In genomic region chr10:19471349-19472040, GRCm38 (mm10) we compare ENCODE assay signal across 14 mouse cellular contexts.
DNase-seq lines count a peak whose midpoint lies in the region; ATAC-seq and TF ChIP-seq lines count a peak whose summit lies in the region.
"Had no signal": no experiment of that assay in that cellular context is flagged by ENCODE, and none has a peak within 500 bp of the region (broad histone marks: within the 10 kb centered on the region; RNA-seq: fewer than 3 reads in every experiment).

No protein-coding gene starts in this region.

- H3K9ac ChIP-seq in forebrain, embryonic 15.5 days (replicated peaks) = no peak overlapping the region
- H3K9ac ChIP-seq: embryonic facial prominence, embryonic 13.5 days; liver, embryonic 15.5 days had no signal

- no peak overlapping the region for H3K4me3 ChIP-seq in forebrain, embryonic 15.5 days
- no peak overlapping the region for H3K4me3 ChIP-seq in forebrain, embryonic 10.5 days
- H3K4me3 ChIP-seq in layer of hippocampus, adult 2 months = no peak overlapping the region
- H3K4me3 ChIP-seq: embryonic facial prominence, embryonic 13.5 days; liver, embryonic 15.5 days had no signal

- peaks cover 20% of the 10 kb centered on the region for H3K4me1 ChIP-seq in forebrain, embryonic 15.5 days
- H3K4me1 ChIP-seq in forebrain, embryonic 10.5 days = 0 out of 2 replicates have a peak, but pooled peaks cover 2% of the 10 kb centered on the region
- H3K4me1 ChIP-seq: liver, embryonic 15.5 days had no signal

- H3K9me3 ChIP-seq in forebrain, embryonic 15.5 days = no peaks in the 10 kb centered on the region
- no peaks in the 10 kb centered on the region for H3K9me3 ChIP-seq in forebrain, embryonic 10.5 days
- H3K9me3 ChIP-seq: embryonic facial prominence, embryonic 13.5 days; liver, embryonic 15.5 days had no signal

- H3K27ac ChIP-seq in forebrain, embryonic 15.5 days (replicated peaks) = no peak overlapping the region
- no peak overlapping the region for H3K27ac ChIP-seq in forebrain, embryonic 10.5 days
- H3K27ac ChIP-seq in layer of hippocampus, adult 2 months = no peak overlapping the region
- H3K27ac ChIP-seq: embryonic facial prominence, embryonic 13.5 days; liver, embryonic 15.5 days had no signal

- H3K36me3 ChIP-seq in forebrain, embryonic 15.5 days = no peaks in the 10 kb centered on the region
- H3K36me3 ChIP-seq in forebrain, embryonic 10.5 days (replicated peaks) = no peaks in the 10 kb centered on the region
- H3K36me3 ChIP-seq: embryonic facial prominence, embryonic 13.5 days; liver, embryonic 15.5 days had no signal

- WGBS in forebrain, embryonic 15.5 days = 38% methylated on average over 9 of the region's 9 CpGs
- WGBS in forebrain, embryonic 10.5 days = 79% methylated on average over 9 of the region's 9 CpGs

- no peak for TF ChIP-seq CTCF in layer of hippocampus, adult 2 months (conservative IDR thresholded peaks at IDR 0.05)

- peak; percentile 94 for ATAC-seq in forebrain, embryonic 15.5 days (replicated peaks)
- ATAC-seq: Patski had no signal

- no peak for DNase-seq in forebrain, embryonic 10.5 days (ENCODE audit: extremely low spot score, low spot score)
- peak; percentile 3 for DNase-seq in lung, postnatal 36 days
- DNase-seq in lung, postnatal 4 days = no peak
- DNase-seq in layer of hippocampus, adult 2 months (ENCODE audit: low spot score in 2 of 2) = peak; percentile 62 to 82
- DNase-seq in skeletal muscle tissue, adult 2 months (ENCODE audit: low read depth, low spot score) = peak; percentile 13
- no peak for DNase-seq in spleen, postnatal 10 days (ENCODE audit: low spot score in 2 of 2)
- DNase-seq in kidney, postnatal 14 days = no peak
- DNase-seq: kidney, adult 8-10 months; kidney, postnatal 4 days; lung, postnatal 10 days had no signal

- no peaks in the 10 kb centered on the region for H3K27me3 ChIP-seq in forebrain, embryonic 15.5 days
- peaks cover 19% of the 10 kb centered on the region for H3K27me3 ChIP-seq in forebrain, embryonic 10.5 days (ENCODE audit: poor library complexity, severe bottlenecking)
- H3K27me3 ChIP-seq: embryonic facial prominence, embryonic 13.5 days; liver, embryonic 15.5 days; Patski had no signal

- no peak overlapping the region for H3K4me2 ChIP-seq in forebrain, embryonic 15.5 days (replicated peaks)
- H3K4me2 ChIP-seq: liver, embryonic 15.5 days had no signal

Comparison
In these comparisons a context has a peak if more than half of its experiments do, and no peak if none do; other contexts are left out.
1. DNase-seq: peak in lung, postnatal 36 days (single experiment), layer of hippocampus, adult 2 months (2 of 2) and skeletal muscle tissue, adult 2 months (single experiment); none in forebrain, embryonic 10.5 days (single experiment), lung, postnatal 4 days (0 of 2), spleen, postnatal 10 days (0 of 2) and kidney, postnatal 14 days (single experiment).